Mouse (Mus musculus) liver, postnatal 0 days (tissue): ENCODE results near the gene Slc25a17.

Source experiments
- CTCF ChIP-seq: sonication (generic); IDR thresholded peaks from 2 replicates; pipeline ENCODE4 v1.5.1; 2016; ENCODE audit warnings: antibody characterized with exemption, low read depth
- EP300 ChIP-seq: IDR thresholded peaks from 2 replicates; pipeline ENCODE4 v1.6.1; 2016; ENCODE audit warnings: antibody characterized with exemption, low read depth, mild to moderate bottlenecking

DNA sequence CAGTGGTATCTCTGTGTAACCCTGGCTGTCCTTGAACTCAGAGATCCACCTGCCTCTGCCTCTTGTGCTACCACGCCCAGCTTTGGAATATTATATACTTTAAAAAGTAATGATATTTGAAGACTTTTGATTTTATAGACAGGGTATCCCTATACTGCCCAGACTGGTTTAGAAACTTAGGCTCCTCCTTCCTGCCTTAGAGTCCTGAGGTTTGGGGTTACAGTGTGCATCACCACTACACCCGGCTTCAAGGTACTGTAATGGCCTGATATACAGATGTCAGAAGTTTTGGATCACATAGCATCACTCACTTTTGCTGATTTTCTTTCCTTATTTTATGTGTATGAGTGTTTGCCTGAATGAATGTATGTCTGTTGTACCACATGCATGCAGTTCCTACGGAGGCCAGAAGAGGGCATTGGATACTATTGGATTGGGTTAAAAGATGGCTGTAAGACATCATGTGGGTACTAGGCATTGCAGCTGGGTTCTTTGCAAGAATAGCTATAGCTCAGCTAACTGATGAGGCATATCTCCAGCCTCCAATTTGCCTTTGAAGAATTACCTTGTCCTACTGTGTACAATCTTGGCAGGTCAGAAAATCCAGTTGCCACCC lies 5.4 kb downstream of the Slc25a17 start:
- TF ChIP-seq CTCF (peak; percentile 93), EP300 (no peak)
